Mouse (Mus musculus): ENCODE data around the gene Ddx47.

Gene Ddx47

DNA sequence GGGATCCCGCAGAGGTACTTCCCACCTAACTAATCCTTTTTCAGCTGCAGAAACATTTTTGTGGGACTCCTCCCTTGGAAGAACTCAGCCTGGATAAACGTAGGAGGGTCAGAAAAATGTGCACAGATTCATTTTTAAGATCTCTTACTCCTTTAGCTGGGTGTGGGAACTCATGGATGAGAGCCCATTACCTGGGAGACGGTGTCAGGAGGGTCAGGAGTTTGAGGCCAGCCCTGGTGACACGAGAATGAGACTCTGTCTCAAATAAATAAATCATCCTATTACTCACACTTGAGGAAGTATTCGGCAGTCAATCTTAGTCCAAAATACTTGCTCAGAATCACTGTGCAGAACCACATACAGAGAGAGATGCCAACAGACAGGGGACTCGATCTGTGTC, 58.4 kb downstream of the Ddx47 start:
- DNase-seq (ENCODE audit: extremely low spot score): no peak

DNA sequence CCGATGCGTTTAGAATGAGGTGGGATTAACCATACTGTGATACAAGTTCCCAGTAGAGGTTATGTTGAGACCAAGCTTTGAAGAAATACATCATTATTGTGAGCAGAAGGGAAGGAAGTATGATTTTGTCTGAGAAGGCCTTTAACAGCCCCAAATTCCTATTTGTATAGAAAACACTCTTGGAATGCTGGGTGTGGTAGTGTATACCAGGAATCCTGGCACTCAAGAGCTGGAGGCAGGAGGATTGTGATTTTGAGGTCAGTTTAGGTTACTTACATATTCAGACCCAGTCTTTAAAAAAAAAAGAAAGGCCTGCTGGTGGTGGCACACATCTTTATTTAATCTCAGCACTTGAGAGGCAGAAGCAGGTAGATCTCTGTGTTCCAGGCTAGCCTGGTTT, 58.9 kb downstream of the Ddx47 start:
- DNase-seq (ENCODE audit: extremely low spot score): no peak
